Mouse (Mus musculus) olfactory bulb, adult 2 months (tissue): ENCODE measurements around the gene Pax7.

ENCODE experiments used
- CTCF ChIP-seq: fragments of 200-500 bp; IDR thresholded peaks from 2 replicates; pipeline ENCODE4 v1.5.1; 2012; ENCODE audit warnings: low read depth, mild to moderate bottlenecking, low read length, moderate library complexity; ENCODE audit not compliant: insufficient read depth
- POLR2A ChIP-seq: fragments of 200-500 bp; IDR thresholded peaks from 2 replicates; pipeline ENCODE4 v1.6.1; 2012; ENCODE audit warnings: mild to moderate bottlenecking, low read depth, low read length, moderate library complexity; ENCODE audit not compliant: insufficient read depth

DNA sequence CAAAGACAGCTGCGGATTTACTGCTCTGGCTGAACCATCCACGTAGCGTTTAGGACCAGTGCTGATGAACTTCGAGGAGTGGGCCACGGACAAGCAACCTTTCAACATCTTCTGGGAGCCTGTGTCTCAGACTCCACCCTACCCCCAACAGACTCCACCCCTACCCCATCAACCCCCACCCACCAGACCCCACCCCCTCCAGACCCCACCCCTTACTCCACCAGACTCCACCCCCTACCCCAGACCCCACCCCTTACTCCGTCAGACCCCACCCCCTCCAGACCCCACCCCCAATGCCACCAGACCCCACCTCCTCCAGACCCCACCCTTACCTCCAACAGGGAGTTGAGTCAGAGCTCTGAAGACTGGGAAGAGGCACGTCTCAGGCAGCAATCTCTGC, 10.1 kb upstream of the Pax7 start:
- TF ChIP-seq POLR2A (no peak), CTCF (no peak)
